Mouse (Mus musculus) CH12.LX (cell line): Measurements from ENCODE around the gene Bhlhe40. TPM values are rescaled to one million over a fixed set of nuclear protein-coding genes. Genes with fewer than 3 reads are reported as not detected.

ENCODE experiments used
- DNase-seq: peaks from one replicate; pipeline ENCODE4 v3.0.0-alpha.2; 2013; ENCODE audit errors: extremely low read depth
- H3K27ac ChIP-seq: 2 replicates; pipeline ENCODE4 v1.5.1; 2012; ENCODE audit warnings: low read depth, mild to moderate bottlenecking, control low read depth, moderate library complexity; ENCODE audit not compliant: insufficient read depth
- H3K27me3 ChIP-seq: replicated peaks from 2 replicates; pipeline ENCODE3; 2012; ENCODE audit warnings: inconsistent platforms
- H3K36me3 ChIP-seq, 2 experiments: replicated peaks in 1 of 2; 2 replicates each; pipeline versions ENCODE3 to v1.6.1; 2012; ENCODE audit warnings: inconsistent platforms in 1 of 2, low read length in 1 of 2, mild to moderate bottlenecking in 1 of 2, mixed read lengths in 1 of 2, moderate library complexity in 1 of 2; ENCODE audit not compliant: control insufficient read depth in 1 of 2, insufficient read depth in 1 of 2
- H3K4me1 ChIP-seq, 2 experiments: 2 replicates each; pipeline ENCODE4 v1.6.1; 2012; ENCODE audit warnings: inconsistent platforms in 1 of 2, moderate library complexity in 1 of 2; ENCODE audit not compliant: insufficient read depth in 2 of 2, control insufficient read depth in 1 of 2
- H3K4me2 ChIP-seq: 2 replicates; pipeline ENCODE4 v1.6.1; 2012; ENCODE audit warnings: low read depth, mild to moderate bottlenecking, control low read depth; ENCODE audit not compliant: poor library complexity, insufficient read depth, severe bottlenecking
- H3K4me3 ChIP-seq, 3 experiments: fragments of 150-350 bp in 1 of 3; sonication (generic) in 1 of 3; replicated peaks in 1 of 3; 2 replicates each; pipeline versions ENCODE3 to v1.5.1; 2011 to 2012; ENCODE audit warnings: low read depth in 2 of 3, low read length in 2 of 3, mild to moderate bottlenecking in 2 of 3, moderate library complexity in 2 of 3, control low read depth in 1 of 3, improper control_type of control experiment in 1 of 3, inconsistent platforms in 1 of 3, mixed read lengths in 1 of 3; ENCODE audit not compliant: poor library complexity in 1 of 3
- H3K79me2 ChIP-seq: replicated peaks from 2 replicates; pipeline ENCODE4 v1.6.1; 2012; ENCODE audit warnings: mild to moderate bottlenecking, moderate library complexity; ENCODE audit not compliant: control insufficient read depth, poor library complexity, insufficient read depth, severe bottlenecking; ENCODE audit errors: extremely low read depth
- H3K9ac ChIP-seq: 2 replicates; pipeline ENCODE4 v1.6.1; 2012; ENCODE audit warnings: low read depth, mild to moderate bottlenecking, control low read depth, moderate library complexity; ENCODE audit not compliant: insufficient read depth
- H3K9me3 ChIP-seq: replicated peaks from 2 replicates; pipeline ENCODE3; 2012; ENCODE audit warnings: low read length, inconsistent platforms, mixed read lengths
- BHLHE40 ChIP-seq: IDR thresholded peaks from 2 replicates; pipeline ENCODE4 v1.6.1; 2011; ENCODE audit warnings: mild to moderate bottlenecking, low read depth, low read length, improper control_type of control experiment
- CHD1 ChIP-seq: IDR thresholded peaks from 2 replicates; pipeline ENCODE4 v1.6.1; 2012; ENCODE audit warnings: low read depth, low read length, improper control_type of control experiment, inconsistent platforms
- CHD2 ChIP-seq: IDR thresholded peaks from 2 replicates; pipeline ENCODE4 v1.6.1; 2011; ENCODE audit warnings: low read length, improper control_type of control experiment
- CTCF ChIP-seq, 2 experiments: IDR thresholded peaks in 1 of 2; conservative IDR thresholded peaks in 1 of 2; 2 replicates each; pipeline ENCODE4 v1.5.1; 2011 to 2012; ENCODE audit warnings: low read depth in 2 of 2, low read length in 2 of 2, improper control_type of control experiment in 1 of 2, inconsistent platforms in 1 of 2, mild to moderate bottlenecking in 1 of 2, moderate library complexity in 1 of 2
- ELF1 ChIP-seq: IDR thresholded peaks from 2 replicates; pipeline ENCODE4 v1.6.1; 2014; ENCODE audit warnings: low read depth, mild to moderate bottlenecking, inconsistent platforms, low read length, improper control_type of control experiment
- EP300 ChIP-seq: IDR thresholded peaks from 2 replicates; pipeline ENCODE4 v1.6.1; 2011; ENCODE audit warnings: low read length, improper control_type of control experiment
- ETS1 ChIP-seq: conservative IDR thresholded peaks from 2 replicates; pipeline ENCODE4 v1.6.1; 2012; ENCODE audit warnings: low read depth, mild to moderate bottlenecking, inconsistent platforms, low read length, improper control_type of control experiment, moderate library complexity
- GABPA ChIP-seq: IDR thresholded peaks from 2 replicates; pipeline ENCODE4 v1.6.1; 2012; ENCODE audit warnings: low read depth, low read length, improper control_type of control experiment, inconsistent platforms; ENCODE audit not compliant: insufficient replicate concordance
- HCFC1 ChIP-seq: IDR thresholded peaks from 2 replicates; pipeline ENCODE4 v1.6.1; 2012; ENCODE audit warnings: low read depth, mild to moderate bottlenecking, inconsistent platforms, low read length, improper control_type of control experiment
- IRF4 ChIP-seq: IDR thresholded peaks from 2 replicates; pipeline ENCODE4 v1.6.1; 2014; ENCODE audit warnings: low read depth, mild to moderate bottlenecking, inconsistent platforms, low read length, improper control_type of control experiment
- JUN ChIP-seq: IDR thresholded peaks from 2 replicates; pipeline ENCODE4 v1.6.1; 2011; ENCODE audit warnings: low read depth, mild to moderate bottlenecking, low read length, improper control_type of control experiment, moderate library complexity; ENCODE audit not compliant: insufficient read depth
- MAFK ChIP-seq: IDR thresholded peaks from 2 replicates; pipeline ENCODE4 v1.6.1; 2011; ENCODE audit warnings: low read length, improper control_type of control experiment; ENCODE audit not compliant: insufficient replicate concordance
- MAX ChIP-seq: IDR thresholded peaks from 2 replicates; pipeline ENCODE4 v1.6.1; 2011; ENCODE audit warnings: low read length, improper control_type of control experiment
- MEF2A ChIP-seq: IDR thresholded peaks from 2 replicates; pipeline ENCODE4 v1.6.1; 2014; ENCODE audit warnings: low read depth, mild to moderate bottlenecking, inconsistent platforms, low read length, improper control_type of control experiment, borderline replicate concordance
- MYC ChIP-seq: IDR thresholded peaks from 2 replicates; pipeline ENCODE4 v1.6.1; 2011; ENCODE audit warnings: low read depth, mild to moderate bottlenecking, improper control_type of control experiment, low read length
- NELFE ChIP-seq: IDR thresholded peaks from 2 replicates; pipeline ENCODE4 v1.6.1; 2011; ENCODE audit warnings: low read depth, low read length, improper control_type of control experiment
- NRF1 ChIP-seq: IDR thresholded peaks from 2 replicates; pipeline ENCODE4 v1.6.1; 2014; ENCODE audit warnings: low read depth, mild to moderate bottlenecking, inconsistent platforms, low read length, improper control_type of control experiment, moderate library complexity
- PAX5 ChIP-seq: IDR thresholded peaks from 2 replicates; pipeline ENCODE4 v1.6.1; 2012; ENCODE audit warnings: low read length, inconsistent platforms, mixed read lengths
- POLR2AphosphoS2 ChIP-seq: IDR thresholded peaks from 2 replicates; pipeline ENCODE4 v1.6.1; 2011; ENCODE audit warnings: low read depth, low read length, improper control_type of control experiment
- RAD21 ChIP-seq: IDR thresholded peaks from 2 replicates; pipeline ENCODE4 v1.6.1; 2011; ENCODE audit warnings: low read depth, mild to moderate bottlenecking, low read length, improper control_type of control experiment, moderate library complexity
- RCOR1 ChIP-seq: conservative IDR thresholded peaks from 2 replicates; pipeline ENCODE4 v1.6.1; 2012; ENCODE audit warnings: low read depth, mild to moderate bottlenecking, inconsistent platforms, low read length, improper control_type of control experiment
- SIN3A ChIP-seq: IDR thresholded peaks from 2 replicates; pipeline ENCODE4 v1.6.1; 2012; ENCODE audit warnings: low read length, improper control_type of control experiment, inconsistent platforms
- TBP ChIP-seq: conservative IDR thresholded peaks from 2 replicates; pipeline ENCODE4 v1.6.1; 2011; ENCODE audit warnings: low read depth, low read length, improper control_type of control experiment
- TCF12 ChIP-seq: IDR thresholded peaks from 2 replicates; pipeline ENCODE4 v1.6.1; 2014; ENCODE audit warnings: low read depth, mild to moderate bottlenecking, inconsistent platforms, low read length, improper control_type of control experiment
- UBTF ChIP-seq: IDR thresholded peaks from 2 replicates; pipeline ENCODE4 v1.6.1; 2012; ENCODE audit warnings: low read depth, mild to moderate bottlenecking, inconsistent platforms, low read length, improper control_type of control experiment, moderate library complexity
- USF1 ChIP-seq: IDR thresholded peaks from 2 replicates; pipeline ENCODE4 v1.6.1; 2014; ENCODE audit warnings: low read depth, mild to moderate bottlenecking, inconsistent platforms, low read length, improper control_type of control experiment
- ZC3H11A ChIP-seq: IDR thresholded peaks from 2 replicates; pipeline ENCODE4 v1.6.1; 2012; ENCODE audit warnings: low read depth, mild to moderate bottlenecking, inconsistent platforms, low read length, improper control_type of control experiment
- ZNF384 ChIP-seq: IDR thresholded peaks from 2 replicates; pipeline ENCODE4 v1.6.1; 2012; ENCODE audit warnings: low read depth, low read length, improper control_type of control experiment, inconsistent platforms
- dilution Hi-C: fragments of 300-500 bp; cut with MboI; formaldehyde crosslinking; loops from 2 replicates; pipeline ENCODE4 v1.14.3; 2020; ENCODE audit warnings: low sequenced_read_pairs; ENCODE audit not compliant: extremely low pct_unique_long_range_greater_than_20kb, extremely low pct_ligation_motif_present
- in situ Hi-C: fragments of 300-500 bp; cut with MboI; formaldehyde crosslinking; loops from 3 replicates; pipeline ENCODE4 v1.14.3; 2019; ENCODE audit warnings: low sequenced_read_pairs, low pct_ligation_motif_present, low pct_unique_long_range_greater_than_20kb, mixed read lengths
- polyA plus RNA-seq: library from polyadenylated mRNA; unstranded; fragments of >175 nt; gene quantifications from 2 replicates; pipeline ENCODE4 v1.2.1, GENCODE M21; 2012; ENCODE audit warnings: low read depth; ENCODE audit not compliant: insufficient read length
- total RNA-seq, 2 experiments: library from RNA; depleted of rRNA; stranded (reverse); fragments of 300-350 nt in 1 of 2; fragments of >200 nt in 1 of 2; gene quantifications; 2 replicates each; pipeline ENCODE4 v1.2.3; 2012 to 2014

Bhlhe40 gene
- total and polyA plus RNA-seq, 3 experiments = 55.4 to 130 (median 117) TPM

DNA sequence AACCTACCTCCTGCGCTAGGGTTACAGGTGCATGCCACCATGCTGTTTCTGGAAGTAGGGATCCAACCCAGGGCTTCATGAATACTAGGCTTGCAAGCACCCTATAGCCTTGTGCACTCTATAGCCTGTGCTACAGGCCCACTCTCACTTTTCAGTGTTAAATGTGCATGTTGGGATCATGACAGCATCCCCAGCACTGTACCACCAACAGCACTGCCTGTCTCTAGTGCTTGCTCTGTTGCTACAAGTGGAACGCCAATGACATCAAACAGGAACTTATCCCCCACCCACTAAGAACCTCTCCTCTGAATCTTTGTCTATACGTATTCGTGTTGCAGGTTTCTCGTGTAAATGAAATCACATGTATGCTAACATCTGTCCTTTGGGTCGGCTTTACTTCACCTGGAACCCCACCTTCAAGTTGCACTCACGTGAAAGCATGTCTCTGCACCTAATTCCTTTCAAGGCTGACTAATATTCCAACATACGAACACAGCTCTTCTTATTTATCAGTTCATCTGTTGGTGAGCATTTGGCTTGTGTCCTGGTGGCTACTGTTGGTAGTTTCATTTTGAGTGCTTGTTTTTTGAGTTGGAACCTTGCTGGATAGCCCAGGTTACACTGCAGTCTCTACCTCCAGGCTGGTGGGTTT is 46.7 kb downstream of the Bhlhe40 start:
- H3K27ac ChIP-seq = peak overlapping the region; percentile 90
- in situ Hi-C loops = no loop called here
- no peaks in the 10 kb centered on the region for H3K9me3 ChIP-seq
- peak overlapping the region in 1 of 3 experiments; percentile 22 for H3K4me3 ChIP-seq
- H3K36me3 ChIP-seq = no peaks in the 10 kb centered on the region
- no peaks in the 10 kb centered on the region for H3K79me2 ChIP-seq
- dilution Hi-C loops = no loop called here
- TF ChIP-seq HCFC1 (no peak), TCF12 (peak; percentile 53; the same call in 1 of the 2 replicates), NELFE (no peak), GABPA (no peak), CHD1 (0 out of 2 replicates have a peak, but pooled peaks have one; percentile 66), SIN3A (no peak), BHLHE40 (peak; percentile 88), EP300 (0 out of 2 replicates have a peak, but pooled peaks have one; percentile 9), MAX (peak; percentile 45; the same call in 1 of the 2 replicates), NRF1 (0 out of 2 replicates have a peak, but pooled peaks have one; percentile 21), MYC (0 out of 2 replicates have a peak, but pooled peaks have one; percentile 50), USF1 (no peak), IRF4 (peak; percentile 28; the same call in 1 of the 2 replicates), ETS1 (peak; percentile 5), PAX5 (no peak)
- no peaks in the 10 kb centered on the region for H3K27me3 ChIP-seq
- H3K4me2 ChIP-seq = peak overlapping the region; percentile 22
- H3K4me1 ChIP-seq = peaks cover 19 to 89% of the 10 kb centered on the region in 2 experiments
- DNase-seq = no peak
- no peak overlapping the region for H3K9ac ChIP-seq

GRCm38 (mm10) chr6:108709131-108709470 is 48.7 kb downstream of the Bhlhe40 start:
- Histone ChIP-seq H3K4me3 (peak overlapping the region in 1 of 3 experiments; percentile 32), H3K27ac (peak overlapping the region; percentile 96), H3K27me3 (no peaks in the 10 kb centered on the region), H3K9me3 (no peaks in the 10 kb centered on the region), H3K4me1 (peaks cover 22 to 89% of the 10 kb centered on the region in 2 experiments), H3K4me2 (peak overlapping the region; percentile 18), H3K79me2 (no peaks in the 10 kb centered on the region), H3K36me3 (no peaks in the 10 kb centered on the region), H3K9ac (peak overlapping the region; percentile 41; the same call in 1 of the 2 replicates)
- DNase-seq = no peak
- dilution Hi-C loops (no loop called here), in situ Hi-C loops (no loop called here)
- TF ChIP-seq MAFK = no peak
- no peak for TF ChIP-seq RCOR1
- no peak for TF ChIP-seq RAD21
- TF ChIP-seq UBTF = no peak
- no peak for TF ChIP-seq CTCF (conservative IDR thresholded peaks at IDR 0.05 in 1 of 2, IDR thresholded peaks at IDR 0.05 in 1 of 2; ENCODE audit: low read depth in 2 of 2, low read length in 2 of 2)
- no peak for TF ChIP-seq ZNF384
- no peak for TF ChIP-seq IRF4
- no peak for TF ChIP-seq MEF2A
- TF ChIP-seq MYC = peak; percentile 93
- no peak for TF ChIP-seq ELF1
- TF ChIP-seq HCFC1 = no peak
- no peak for TF ChIP-seq JUN
- peak; percentile 15; the same call in 1 of the 2 replicates for TF ChIP-seq ETS1
- peak; percentile 91; the same call in 1 of the 2 replicates for TF ChIP-seq MAX
- TF ChIP-seq CHD2 = peak; percentile 10; the same call in 1 of the 2 replicates
- TF ChIP-seq ZC3H11A = no peak
- no peak for TF ChIP-seq TBP
- TF ChIP-seq CHD1 = no peak
- no peak for TF ChIP-seq POLR2AphosphoS2
